Mouse (Mus musculus): ENCODE measurements around the gene Vmn2r15.

Vmn2r15 gene

GRCm38 (mm10) chr5:109297544-109297943 is at the start of gene Vmn2r15:
TSS of gene Vmn2r15 (minus strand) at chr5:109297644.
- DNase-seq (ENCODE audit: low spot score) = no peak

- no peak for DNase-seq (ENCODE audit: low spot score)
These were observed 32.4 kb upstream of the Vmn2r15 start, which contains the start of gene Vmn2r16 for GRCm38 (mm10) chr5:109329862-109330261. TSS of gene Vmn2r16 (plus strand) at chr5:109330162.

- no peak for DNase-seq (ENCODE audit: low spot score)
These were observed 2.8 kb downstream of the Vmn2r15 start for GRCm38 (mm10) chr5:109294655-109295054.

All from embryo, embryonic 10.5 days (tissue).